Mouse (Mus musculus): ENCODE measurements around the gene Rpl22l1. TPM values are rescaled to one million over a fixed set of nuclear protein-coding genes. Genes with fewer than 3 reads are reported as not detected.

Rpl22l1 gene
- polyA plus RNA-seq, 1 experiment from 2014 or later = 297 TPM

DNA sequence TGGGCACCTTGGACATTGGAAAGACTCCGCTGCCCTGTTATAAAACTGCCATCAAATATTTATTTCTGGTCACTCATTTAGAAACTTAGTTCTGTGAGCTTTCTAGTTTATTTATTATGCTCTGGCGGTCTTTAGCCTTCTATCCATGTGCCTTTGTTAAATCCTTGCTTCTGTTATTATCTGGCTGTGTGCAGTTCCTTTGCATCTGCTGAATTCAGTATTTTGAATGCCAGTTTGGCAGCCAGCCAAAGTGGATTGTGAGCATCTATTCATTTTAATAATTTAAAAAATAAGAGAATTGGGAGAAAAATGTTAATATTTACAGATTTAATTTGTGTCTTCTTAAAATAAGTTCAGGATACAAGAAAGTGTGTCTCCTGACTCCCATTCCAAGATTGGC lies 21.1 kb upstream of the Rpl22l1 start:
- 93% methylated on average over 2 of the region's 2 CpGs for WGBS
- no peaks in the 10 kb centered on the region for H3K9me3 ChIP-seq (replicated peaks)
- H3K27me3 ChIP-seq (ENCODE audit: low read depth, poor library complexity, severe bottlenecking) = no peaks in the 10 kb centered on the region; the same call in 1 of the 2 replicates
- no peak overlapping the region for H3K4me3 ChIP-seq
- H3K36me3 ChIP-seq = no peaks in the 10 kb centered on the region
- peaks cover 11% of the 10 kb centered on the region for H3K4me1 ChIP-seq
- DNase-seq (ENCODE audit: low spot score) = no peak
- H3K27ac ChIP-seq = no peak overlapping the region

DNA sequence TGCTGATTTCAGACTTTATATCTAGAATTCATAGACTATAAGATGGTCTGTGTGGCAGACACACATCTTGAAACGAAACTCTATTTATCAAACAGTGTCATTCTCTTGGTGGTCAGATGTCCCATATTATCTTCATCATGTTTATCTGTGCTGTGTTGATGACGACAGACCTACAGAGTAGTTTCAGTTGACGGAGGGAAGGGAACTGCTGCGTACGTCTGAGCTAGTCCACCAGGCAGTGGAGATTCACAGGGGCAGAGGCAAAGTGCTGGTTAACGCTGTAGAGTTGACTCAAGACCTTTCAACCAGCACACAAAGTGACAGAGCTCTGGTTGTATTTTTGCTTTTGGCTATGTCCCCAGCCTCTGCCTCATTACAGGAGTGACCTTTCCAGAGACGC lies 10.4 kb upstream of the Rpl22l1 start:
- Histone ChIP-seq H3K27me3 (ENCODE audit: low read depth, poor library complexity, severe bottlenecking) (no peaks in the 10 kb centered on the region), H3K27ac (no peak overlapping the region), H3K36me3 (no peaks in the 10 kb centered on the region), H3K4me1 (no peaks in the 10 kb centered on the region), H3K9me3 (replicated peaks) (no peaks in the 10 kb centered on the region), H3K4me3 (no peak overlapping the region)
- 89% methylated on average over 7 of the region's 7 CpGs for WGBS
- no peak for DNase-seq (ENCODE audit: low spot score)

DNA sequence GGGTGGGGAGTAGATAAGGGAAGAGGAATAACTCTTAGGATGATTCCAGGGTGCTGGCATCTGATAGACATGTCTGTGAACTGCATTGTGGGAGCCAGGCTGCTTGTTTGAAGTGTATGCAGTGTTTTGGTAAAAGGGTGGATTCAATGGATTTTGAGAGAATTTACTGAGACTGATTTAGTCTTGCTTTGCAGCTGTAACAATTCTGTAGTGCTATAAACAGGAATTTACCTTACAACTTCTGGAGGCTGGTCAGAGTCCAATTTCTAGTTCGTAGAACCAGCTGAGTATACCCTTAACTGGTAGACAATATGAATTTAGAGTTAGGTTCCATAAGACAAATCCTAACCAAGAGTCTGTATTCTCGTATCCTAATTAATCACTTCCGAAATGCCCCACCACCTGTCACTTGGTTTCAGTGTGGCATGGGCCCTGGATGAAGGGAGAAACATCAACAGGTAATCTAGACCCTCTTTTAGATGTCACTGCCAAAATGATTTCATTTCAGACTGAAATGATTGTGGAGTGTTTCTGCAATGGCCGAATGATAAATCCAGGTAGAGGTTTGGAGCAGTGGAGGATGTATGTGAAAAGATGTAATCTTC lies 2.9 kb downstream of the Rpl22l1 start:
- Histone ChIP-seq H3K9me3 (replicated peaks) (no peaks in the 10 kb centered on the region), H3K4me3 (no peak overlapping the region), H3K36me3 (peaks cover 26% of the 10 kb centered on the region), H3K27me3 (ENCODE audit: low read depth, poor library complexity, severe bottlenecking) (no peaks in the 10 kb centered on the region), H3K27ac (no peak overlapping the region), H3K4me1 (peaks cover 4% of the 10 kb centered on the region; the same call in 1 of the 2 replicates)
- 94% methylated on average over 4 of the region's 4 CpGs for WGBS
- DNase-seq (ENCODE audit: low spot score) = no peak

DNA sequence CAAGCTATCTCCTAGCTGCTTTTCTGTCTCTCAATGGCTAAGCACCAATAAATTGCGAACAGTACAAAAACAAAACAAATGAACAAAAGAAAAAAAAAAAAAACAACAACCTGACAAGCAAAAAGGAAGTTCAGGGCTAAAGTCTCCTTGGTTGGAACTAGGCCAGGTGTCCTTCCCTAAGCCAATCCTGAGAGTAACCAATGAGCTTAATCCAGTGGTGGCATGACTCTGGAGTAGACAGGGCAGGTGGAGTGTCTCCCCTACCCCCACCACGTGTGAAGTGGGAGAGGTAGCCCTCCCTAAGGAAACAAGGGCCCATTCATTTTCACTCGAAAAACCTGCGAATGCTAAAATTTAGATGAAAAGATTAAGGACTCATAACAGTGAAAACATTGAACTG lies 6.2 kb downstream of the Rpl22l1 start:
- no peaks in the 10 kb centered on the region for H3K4me1 ChIP-seq
- H3K27me3 ChIP-seq (ENCODE audit: low read depth, poor library complexity, severe bottlenecking) = no peaks in the 10 kb centered on the region
- no peak for DNase-seq (ENCODE audit: low spot score)
- no peaks in the 10 kb centered on the region for H3K9me3 ChIP-seq (replicated peaks)
- 82% methylated on average over 4 of the region's 4 CpGs for WGBS
- peaks cover 24% of the 10 kb centered on the region for H3K36me3 ChIP-seq
- H3K4me3 ChIP-seq = no peak overlapping the region
- H3K27ac ChIP-seq = no peak overlapping the region

DNA sequence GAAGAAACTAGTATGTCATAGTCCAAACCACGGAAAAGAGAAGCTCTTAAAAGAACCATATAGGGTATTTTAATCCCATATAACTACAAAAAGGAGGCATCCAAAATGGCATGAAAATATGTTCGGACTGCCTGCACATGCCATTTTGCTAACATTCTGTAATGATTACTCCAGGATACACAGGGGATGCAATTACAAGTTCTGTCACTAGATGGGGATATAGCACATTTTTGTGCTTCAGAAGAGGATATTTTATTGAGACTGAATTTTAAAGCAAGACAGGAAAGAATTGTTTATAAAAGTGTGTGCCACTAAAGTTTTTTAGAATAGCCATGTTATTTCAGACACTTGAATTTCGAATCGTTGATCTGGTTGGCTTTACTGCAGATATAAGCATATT lies 9.1 kb downstream of the Rpl22l1 start:
- Histone ChIP-seq H3K4me1 (no peaks in the 10 kb centered on the region), H3K27ac (no peak overlapping the region), H3K27me3 (ENCODE audit: low read depth, poor library complexity, severe bottlenecking) (no peaks in the 10 kb centered on the region), H3K4me3 (no peak overlapping the region), H3K36me3 (0 out of 2 replicates have a peak, but pooled peaks cover under 1% of the 10 kb centered on the region), H3K9me3 (replicated peaks) (no peaks in the 10 kb centered on the region)
- DNase-seq (ENCODE audit: low spot score) = no peak
- 15% methylated on average over 4 of the region's 4 CpGs for WGBS

GRCm38 (mm10) chr3:28816010-28816540 lies 10.8 kb downstream of the Rpl22l1 start:
- Histone ChIP-seq H3K4me1 (no peaks in the 10 kb centered on the region), H3K9me3 (replicated peaks) (no peaks in the 10 kb centered on the region), H3K36me3 (no peaks in the 10 kb centered on the region), H3K27me3 (ENCODE audit: low read depth, poor library complexity, severe bottlenecking) (no peaks in the 10 kb centered on the region), H3K4me3 (no peak overlapping the region), H3K27ac (no peak overlapping the region)
- DNase-seq (ENCODE audit: low spot score) = no peak
- 76% methylated on average over 4 of the region's 4 CpGs for WGBS

DNA sequence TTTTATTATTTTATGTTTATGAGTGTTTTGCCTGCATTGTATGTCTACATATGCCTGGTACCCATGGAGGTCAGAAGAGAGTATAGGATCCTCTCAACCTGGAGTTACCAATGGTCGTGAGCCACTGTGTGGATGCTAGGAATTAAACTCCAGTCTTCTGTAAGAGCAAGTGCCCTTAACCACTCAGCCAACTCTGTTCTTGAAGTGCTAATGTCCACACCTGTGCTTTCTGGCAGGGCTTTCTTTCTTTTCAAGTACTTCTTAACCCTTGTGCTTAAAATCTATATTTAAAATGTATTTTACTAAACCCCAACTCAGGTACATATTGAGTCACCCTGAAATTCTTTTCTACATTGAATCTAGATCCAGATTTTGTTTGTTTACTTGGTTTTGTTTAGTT lies 21.0 kb downstream of the Rpl22l1 start:
- Histone ChIP-seq H3K4me1 (no peaks in the 10 kb centered on the region), H3K27ac (no peak overlapping the region), H3K27me3 (ENCODE audit: low read depth, poor library complexity, severe bottlenecking) (no peaks in the 10 kb centered on the region), H3K9me3 (replicated peaks) (no peaks in the 10 kb centered on the region), H3K4me3 (no peak overlapping the region), H3K36me3 (no peaks in the 10 kb centered on the region)
- no peak for DNase-seq (ENCODE audit: low spot score)
- 87% methylated on average over 1 of the region's 1 CpGs for WGBS

DNA sequence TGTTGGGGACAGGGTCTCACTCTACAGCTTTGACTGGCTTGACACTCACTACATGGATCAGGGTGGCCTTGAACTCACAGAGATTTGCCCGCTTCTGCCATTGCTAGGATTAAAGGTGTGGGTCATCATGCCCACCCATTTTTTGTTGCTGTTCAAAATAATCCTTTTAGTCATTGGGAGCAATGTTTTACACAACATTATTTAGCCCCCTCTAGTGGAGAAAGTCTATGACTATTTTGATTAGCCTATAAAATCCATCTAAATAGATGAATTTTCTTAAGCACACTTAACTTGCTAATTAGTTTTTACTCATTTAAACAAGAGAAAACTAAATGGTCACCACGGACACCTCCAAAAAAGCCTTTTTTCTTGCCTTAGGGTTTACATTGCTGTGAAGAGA lies 22.4 kb downstream of the Rpl22l1 start:
- no peaks in the 10 kb centered on the region for H3K9me3 ChIP-seq (replicated peaks)
- no peak overlapping the region for H3K4me3 ChIP-seq
- no peaks in the 10 kb centered on the region for H3K4me1 ChIP-seq
- H3K27ac ChIP-seq = no peak overlapping the region
- H3K27me3 ChIP-seq (ENCODE audit: low read depth, poor library complexity, severe bottlenecking) = no peaks in the 10 kb centered on the region
- 88% methylated on average over 2 of the region's 2 CpGs for WGBS
- no peaks in the 10 kb centered on the region for H3K36me3 ChIP-seq
- no peak for DNase-seq (ENCODE audit: low spot score)

- H3K4me1 ChIP-seq = no peaks in the 10 kb centered on the region
- H3K27me3 ChIP-seq (ENCODE audit: low read depth, poor library complexity, severe bottlenecking) = no peaks in the 10 kb centered on the region
- H3K36me3 ChIP-seq = no peaks in the 10 kb centered on the region
- H3K27ac ChIP-seq = no peak overlapping the region
- WGBS = 95% methylated on average over 2 of the region's 2 CpGs
- no peaks in the 10 kb centered on the region for H3K9me3 ChIP-seq (replicated peaks)
- no peak overlapping the region for H3K4me3 ChIP-seq
- DNase-seq (ENCODE audit: low spot score) = no peak
Measured at GRCm38 (mm10) chr3:28829454-28829853, 24.2 kb downstream of the Rpl22l1 start.

- Histone ChIP-seq H3K36me3 (no peaks in the 10 kb centered on the region), H3K9me3 (replicated peaks) (no peaks in the 10 kb centered on the region), H3K4me1 (peaks cover 3% of the 10 kb centered on the region; the same call in 1 of the 2 replicates), H3K27ac (no peak overlapping the region), H3K4me3 (no peak overlapping the region), H3K27me3 (ENCODE audit: low read depth, poor library complexity, severe bottlenecking) (no peaks in the 10 kb centered on the region)
- DNase-seq (ENCODE audit: low spot score) = no peak
- WGBS = 87% methylated on average over 2 of the region's 2 CpGs
Measured at GRCm38 (mm10) chr3:28836796-28837371, 31.6 kb downstream of the Rpl22l1 start.

- DNase-seq (ENCODE audit: low spot score) = no peak
- H3K9me3 ChIP-seq (replicated peaks) = no peaks in the 10 kb centered on the region
- H3K4me1 ChIP-seq = peaks cover 18% of the 10 kb centered on the region
- no peaks in the 10 kb centered on the region for H3K36me3 ChIP-seq
- H3K4me3 ChIP-seq = no peak overlapping the region
- H3K27ac ChIP-seq = no peak overlapping the region; the same call in 1 of the 2 replicates
- 26% methylated on average over 3 of the region's 3 CpGs for WGBS
- no peaks in the 10 kb centered on the region for H3K27me3 ChIP-seq (ENCODE audit: low read depth, poor library complexity, severe bottlenecking)
Measured at GRCm38 (mm10) chr3:28841886-28842649, 36.8 kb downstream of the Rpl22l1 start.

DNA sequence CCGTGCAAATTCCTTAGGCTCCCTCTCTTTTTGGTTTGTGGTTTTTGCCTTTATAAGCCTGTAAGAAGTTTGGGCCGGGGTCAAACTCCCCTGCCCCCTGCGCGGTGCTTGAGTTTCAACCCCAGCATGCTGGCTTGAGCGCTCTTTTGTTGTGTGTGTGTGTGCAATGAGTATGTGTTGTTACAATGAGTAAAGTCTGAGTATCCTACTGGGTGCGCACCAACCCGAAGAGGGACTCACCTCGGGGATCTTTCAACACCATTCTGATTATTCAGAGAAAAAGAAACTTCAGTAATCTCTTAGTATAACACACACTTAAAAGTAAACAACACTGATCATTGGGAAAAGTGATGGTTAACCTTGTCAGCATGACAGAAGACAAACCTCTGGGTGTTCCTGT lies 38.0 kb downstream of the Rpl22l1 start:
- Histone ChIP-seq H3K27me3 (ENCODE audit: low read depth, poor library complexity, severe bottlenecking) (no peaks in the 10 kb centered on the region), H3K4me3 (no peak overlapping the region), H3K9me3 (replicated peaks) (no peaks in the 10 kb centered on the region), H3K4me1 (peaks cover 18% of the 10 kb centered on the region), H3K27ac (no peak overlapping the region), H3K36me3 (no peaks in the 10 kb centered on the region)
- DNase-seq (ENCODE audit: low spot score) = no peak
- WGBS = 36% methylated on average over 8 of the region's 8 CpGs

DNA sequence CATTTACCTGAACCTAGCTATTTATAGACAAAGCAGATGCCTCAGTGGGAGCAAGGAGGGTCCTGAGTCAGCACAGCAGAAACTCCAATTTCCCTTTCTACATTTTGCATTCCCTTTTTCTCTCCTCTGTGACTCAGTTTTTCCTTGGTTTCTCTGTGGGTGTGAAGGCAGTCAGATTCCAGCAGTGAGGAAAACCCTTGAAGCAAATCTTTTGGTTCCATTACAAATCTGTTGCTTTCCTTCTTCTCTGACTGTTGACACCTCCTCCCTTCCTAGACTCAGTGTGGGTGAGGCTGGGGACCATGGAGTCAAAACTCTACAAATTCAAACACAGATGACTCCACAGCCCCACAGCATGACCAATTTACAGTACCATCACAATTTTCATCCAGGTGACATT lies 41.9 kb downstream of the Rpl22l1 start:
- Histone ChIP-seq H3K27ac (no peak overlapping the region), H3K36me3 (no peaks in the 10 kb centered on the region), H3K27me3 (ENCODE audit: low read depth, poor library complexity, severe bottlenecking) (no peaks in the 10 kb centered on the region), H3K4me3 (no peak overlapping the region), H3K4me1 (peaks cover 13% of the 10 kb centered on the region), H3K9me3 (replicated peaks) (no peaks in the 10 kb centered on the region)
- no peak for DNase-seq (ENCODE audit: low spot score)
